Mouse (Mus musculus) retina, embryonic 14.5 days (tissue): ENCODE results near the gene Hoxd3.

Experiments
- DNase-seq: peaks from one replicate; pipeline ENCODE4 v3.0.0-alpha.2; 2015; ENCODE audit warnings: low spot score

Gene Hoxd3

DNA sequence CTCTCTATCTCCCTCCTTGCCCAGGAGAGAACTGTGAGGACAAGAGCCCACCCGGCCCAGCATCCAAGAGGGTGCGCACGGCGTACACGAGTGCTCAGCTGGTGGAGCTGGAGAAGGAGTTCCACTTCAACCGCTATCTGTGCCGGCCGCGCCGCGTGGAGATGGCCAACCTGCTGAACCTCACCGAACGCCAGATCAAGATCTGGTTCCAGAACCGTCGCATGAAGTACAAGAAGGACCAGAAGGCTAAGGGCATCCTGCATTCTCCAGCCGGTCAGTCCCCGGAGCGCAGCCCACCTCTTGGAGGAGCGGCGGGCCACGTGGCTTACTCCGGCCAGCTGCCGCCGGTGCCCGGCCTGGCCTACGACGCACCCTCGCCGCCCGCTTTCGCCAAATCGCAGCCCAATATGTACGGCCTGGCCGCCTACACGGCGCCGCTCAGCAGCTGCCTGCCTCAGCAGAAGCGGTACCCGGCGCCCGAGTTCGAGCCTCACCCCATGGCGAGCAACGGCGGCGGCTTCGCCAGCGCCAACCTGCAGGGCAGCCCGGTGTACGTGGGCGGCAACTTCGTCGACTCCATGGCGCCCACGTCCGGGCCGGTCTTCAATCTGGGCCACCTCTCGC, 34.7 kb downstream of the Hoxd3 start:
- DNase-seq: no peak

DNA sequence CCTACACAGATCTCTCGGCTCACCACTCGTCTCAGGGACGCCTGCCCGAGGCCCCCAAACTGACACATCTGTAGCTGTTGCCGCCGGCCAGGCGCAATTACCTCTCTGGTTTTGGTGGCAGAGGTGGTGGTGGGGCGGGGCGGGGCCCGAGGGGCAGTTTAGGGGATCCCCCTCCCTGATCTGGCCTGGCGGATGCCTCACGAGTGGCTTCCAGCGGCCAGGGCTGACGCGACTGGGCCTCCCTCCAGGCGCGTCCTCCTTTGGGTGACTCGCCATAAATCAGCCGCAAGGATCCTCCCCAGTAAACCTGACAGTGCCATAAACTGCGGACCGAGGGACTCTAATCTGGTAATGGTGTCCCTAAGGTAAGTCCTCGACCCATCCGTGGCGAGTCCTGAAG, 35.3 kb downstream of the Hoxd3 start:
- no peak for DNase-seq

DNA sequence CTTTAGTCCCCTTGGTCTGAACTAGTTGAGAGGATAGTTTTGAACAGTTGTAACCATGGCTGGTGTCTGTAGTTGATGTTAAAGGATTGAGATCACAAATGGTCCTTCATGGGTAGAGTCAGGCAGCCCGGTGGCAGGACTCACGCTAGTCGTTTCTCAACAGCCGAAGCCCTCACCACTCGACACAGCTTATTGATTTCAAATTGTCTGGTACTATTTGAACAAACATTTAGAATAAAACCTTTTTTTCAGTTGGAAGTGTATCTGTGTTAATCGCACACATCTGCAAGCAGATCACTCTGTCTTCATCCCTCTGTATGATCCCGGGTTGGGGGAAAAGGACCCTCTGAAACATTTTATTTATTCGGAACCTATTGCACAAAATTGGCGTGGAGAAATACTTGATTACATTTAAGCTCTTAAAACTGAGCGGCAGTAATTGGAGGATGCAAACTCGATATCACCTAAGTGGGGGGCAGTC, 36.0 kb downstream of the Hoxd3 start:
- no peak for DNase-seq

DNA sequence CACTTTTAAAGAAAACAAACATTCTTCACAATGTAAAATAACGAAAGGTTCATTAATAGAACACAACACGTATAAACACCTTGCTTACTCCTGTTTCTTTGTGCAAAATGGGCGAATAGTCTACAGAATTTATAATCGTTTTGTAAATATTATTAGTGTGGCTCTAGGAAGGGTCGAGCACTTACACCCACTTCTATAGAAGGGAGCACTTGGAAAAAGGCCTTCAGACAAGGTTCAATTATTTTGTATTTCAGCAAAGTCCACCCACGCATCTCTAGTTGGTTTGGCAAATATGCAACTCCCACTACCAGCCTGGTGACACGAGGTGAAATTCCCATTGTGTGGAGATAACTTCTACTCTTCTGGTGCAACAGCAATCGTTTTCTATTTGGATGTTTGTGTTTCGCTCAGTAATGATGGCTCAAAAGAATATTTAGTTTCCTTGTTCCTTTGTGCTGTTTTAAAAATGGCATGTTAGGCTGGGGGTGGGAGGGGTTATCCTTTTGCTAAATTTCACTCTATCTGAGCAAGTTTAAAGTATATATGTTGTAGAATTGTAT, 36.8 kb downstream of the Hoxd3 start:
- no peak for DNase-seq

DNA sequence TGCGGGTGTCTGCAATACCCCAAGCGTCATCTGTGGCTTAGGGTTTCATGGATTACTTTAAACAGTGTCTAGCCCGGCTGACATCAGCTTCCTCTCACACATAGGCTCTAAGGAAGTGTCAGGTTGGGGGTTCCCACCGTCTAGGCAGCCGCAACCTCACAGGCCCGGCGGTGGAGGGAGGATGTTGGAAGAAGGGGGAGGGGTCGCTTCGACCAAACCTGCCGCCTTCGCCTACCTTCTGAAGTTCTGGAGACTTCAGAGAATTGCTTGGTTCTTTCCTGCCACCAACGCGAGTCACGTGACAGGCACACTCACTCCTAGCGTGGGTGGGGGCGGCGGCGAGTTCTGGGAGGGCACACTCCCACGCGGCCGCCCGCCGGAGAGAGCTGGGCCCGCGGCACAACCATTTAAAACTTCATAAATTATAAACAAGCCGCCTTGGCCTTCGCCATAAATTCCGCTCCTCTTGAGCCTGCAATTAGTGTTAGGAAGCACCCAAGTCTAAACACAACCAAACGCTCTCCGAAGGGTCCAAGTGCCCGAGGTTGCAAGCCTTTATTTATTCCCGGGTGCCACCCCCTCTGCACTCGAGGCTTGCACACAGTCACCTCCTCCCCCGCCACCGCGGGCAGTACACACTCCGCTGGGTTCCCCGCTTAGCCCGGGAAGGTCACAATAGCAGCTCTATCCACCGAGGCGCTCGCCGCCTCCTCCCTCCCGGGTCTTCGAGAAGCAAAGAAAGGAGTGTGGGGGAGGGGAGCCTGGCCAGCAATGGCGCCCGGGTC, 37.8 kb downstream of the Hoxd3 start:
- DNase-seq: peak; percentile 72

DNA sequence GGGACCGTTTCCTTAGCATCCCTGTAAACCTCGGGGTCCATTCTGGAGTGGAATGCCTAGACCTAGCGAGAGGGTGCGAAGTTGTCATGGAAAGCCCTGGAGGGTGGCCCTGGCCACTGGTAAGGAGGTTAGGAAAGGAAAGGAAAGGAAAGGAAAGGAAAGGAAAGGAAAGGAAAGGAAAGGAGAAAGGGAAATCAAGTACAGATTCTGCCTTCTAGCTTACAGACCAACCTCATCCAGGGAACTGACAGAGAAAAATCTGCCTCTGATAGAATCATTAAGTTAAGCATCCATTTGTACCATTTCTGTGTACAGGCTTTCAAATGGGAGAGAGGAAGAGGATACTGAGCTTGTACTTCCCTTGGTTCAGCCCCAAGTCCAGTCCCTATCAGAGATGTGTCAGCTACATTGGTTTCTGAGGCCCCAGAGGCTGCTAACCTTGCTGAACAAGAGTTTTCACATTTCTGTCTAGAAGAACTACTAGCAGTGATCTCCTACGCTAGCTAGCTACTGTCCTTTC, 39.1 kb downstream of the Hoxd3 start:
- no peak for DNase-seq

DNA sequence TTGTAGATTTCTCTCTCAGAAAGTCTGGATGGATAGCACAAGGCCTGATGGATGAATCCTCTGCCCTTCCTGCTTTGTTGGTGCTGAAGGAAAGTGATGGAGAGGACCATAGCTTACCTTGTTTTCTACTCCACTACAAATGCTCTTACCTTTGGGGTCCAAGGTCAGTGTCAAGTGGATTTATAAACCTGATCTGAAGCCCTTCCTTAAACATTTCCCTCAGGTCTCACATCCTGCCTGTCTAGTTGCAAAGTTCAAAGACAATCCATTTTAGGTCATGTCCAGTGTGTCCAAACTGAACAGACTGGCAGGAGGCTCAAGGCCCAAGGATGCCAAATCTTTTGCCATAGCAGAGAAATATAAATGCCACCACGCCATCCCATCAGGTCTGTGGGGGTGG, 40.1 kb downstream of the Hoxd3 start:
- DNase-seq: no peak

DNA sequence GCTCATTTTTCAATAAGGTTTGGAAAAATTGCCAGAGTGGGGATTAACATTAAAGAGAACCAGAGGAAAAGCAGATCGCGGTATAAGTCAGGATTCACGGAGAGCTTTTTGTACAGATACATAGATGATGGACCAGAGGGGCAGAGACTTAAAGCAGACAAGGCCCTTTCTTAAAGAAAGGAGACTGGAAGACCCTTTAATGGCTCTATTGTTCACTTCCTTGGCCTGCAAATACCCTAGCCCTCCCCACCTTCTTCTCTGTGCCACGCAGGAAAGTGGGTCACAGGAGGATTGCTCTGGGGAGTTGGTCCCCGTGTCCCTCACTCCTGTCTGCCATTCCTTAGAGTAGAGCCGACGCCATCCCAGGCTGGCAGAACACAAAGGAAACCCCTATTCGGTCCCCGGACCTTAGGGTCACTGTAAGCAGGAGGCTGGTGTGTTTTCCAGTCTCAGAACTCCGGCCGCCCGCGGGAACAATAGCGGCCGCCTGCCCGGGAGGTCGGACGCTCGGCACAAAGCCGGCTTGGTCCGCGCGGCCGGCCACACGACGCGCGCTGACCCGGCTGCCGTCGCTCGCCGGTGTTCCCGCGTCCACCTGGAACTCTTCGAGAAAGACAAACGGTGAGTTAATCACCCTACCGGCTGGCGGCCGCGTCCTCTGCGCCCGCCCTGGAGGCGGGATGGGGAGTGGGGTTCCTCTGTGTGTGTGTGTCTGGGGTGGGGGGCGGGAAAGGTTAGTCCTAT, 40.9 kb downstream of the Hoxd3 start:
- no peak for DNase-seq

DNA sequence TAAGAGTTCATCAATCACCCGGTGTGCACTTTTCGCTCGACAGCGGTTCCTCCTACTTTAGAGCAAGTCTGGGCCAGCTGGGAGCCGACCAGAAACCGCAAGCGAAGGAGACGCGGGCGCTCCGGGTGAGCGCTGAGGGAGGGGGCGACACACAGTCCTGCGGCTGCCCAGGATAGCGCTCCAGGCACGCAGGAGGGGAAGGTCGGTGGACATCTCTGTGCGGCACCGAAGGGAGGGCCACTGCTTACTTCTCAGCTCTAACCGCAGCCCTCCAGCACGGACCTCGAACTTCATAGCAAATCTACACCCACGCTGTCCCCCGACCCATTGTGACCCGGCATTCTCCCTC, 41.4 kb downstream of the Hoxd3 start:
- DNase-seq: no peak

DNA sequence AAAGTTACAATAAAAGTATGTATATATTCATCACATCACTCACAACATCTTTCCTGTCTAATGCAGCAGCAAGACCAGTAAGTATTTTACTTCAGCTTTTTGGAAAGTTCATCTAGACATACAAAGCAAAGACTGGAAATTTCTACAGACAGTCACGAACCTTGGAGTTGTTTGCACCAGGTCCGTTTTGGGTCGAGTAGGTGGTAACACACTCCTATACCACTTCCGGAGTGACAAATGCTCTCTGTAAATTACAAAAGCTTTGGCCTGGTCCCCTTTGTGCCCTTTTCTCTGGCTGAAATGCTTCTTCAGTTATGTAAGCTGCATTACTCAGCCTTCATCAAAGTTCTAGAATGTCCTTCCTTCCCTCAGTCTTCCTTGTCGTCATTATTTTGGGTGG, 42.0 kb downstream of the Hoxd3 start:
- no peak for DNase-seq

DNA sequence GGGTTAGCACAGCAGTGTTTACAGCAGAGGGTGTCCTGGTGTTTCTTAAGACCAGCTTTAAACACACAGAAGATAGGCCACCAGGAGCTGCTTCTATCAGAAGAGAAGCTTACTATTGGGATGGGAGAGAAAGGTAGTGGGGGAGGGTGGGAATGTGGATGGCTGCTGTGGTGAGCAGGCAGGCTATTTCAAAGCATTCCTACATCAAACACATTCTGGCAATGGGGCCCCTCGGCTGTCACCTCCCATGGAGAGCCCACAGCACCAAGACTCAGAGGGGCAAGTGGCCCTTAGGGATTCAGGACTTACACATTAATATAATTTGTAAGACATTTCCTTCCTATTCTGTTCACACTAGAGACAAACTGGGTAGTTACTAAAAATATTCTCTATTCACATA, 48.4 kb downstream of the Hoxd3 start:
- no peak for DNase-seq

DNA sequence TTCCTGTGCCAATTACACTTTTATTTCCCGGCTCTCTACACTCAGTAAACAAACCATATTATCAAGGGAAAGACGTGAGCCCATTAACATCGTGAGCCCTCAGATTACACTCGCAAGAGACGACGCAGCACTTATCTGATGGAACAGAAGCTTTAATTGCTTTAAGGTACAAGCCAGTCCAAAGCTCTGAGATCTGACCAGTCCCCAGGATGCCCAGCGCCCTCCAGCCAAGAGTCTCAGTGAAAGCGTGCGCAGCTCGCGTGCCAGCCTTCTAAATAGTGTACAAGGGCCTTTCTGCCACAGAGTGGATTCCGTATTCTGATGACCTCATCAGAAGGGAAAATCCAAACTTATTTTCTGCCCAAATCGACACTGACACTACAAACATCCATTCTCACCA, 50.2 kb downstream of the Hoxd3 start:
- DNase-seq: no peak

DNA sequence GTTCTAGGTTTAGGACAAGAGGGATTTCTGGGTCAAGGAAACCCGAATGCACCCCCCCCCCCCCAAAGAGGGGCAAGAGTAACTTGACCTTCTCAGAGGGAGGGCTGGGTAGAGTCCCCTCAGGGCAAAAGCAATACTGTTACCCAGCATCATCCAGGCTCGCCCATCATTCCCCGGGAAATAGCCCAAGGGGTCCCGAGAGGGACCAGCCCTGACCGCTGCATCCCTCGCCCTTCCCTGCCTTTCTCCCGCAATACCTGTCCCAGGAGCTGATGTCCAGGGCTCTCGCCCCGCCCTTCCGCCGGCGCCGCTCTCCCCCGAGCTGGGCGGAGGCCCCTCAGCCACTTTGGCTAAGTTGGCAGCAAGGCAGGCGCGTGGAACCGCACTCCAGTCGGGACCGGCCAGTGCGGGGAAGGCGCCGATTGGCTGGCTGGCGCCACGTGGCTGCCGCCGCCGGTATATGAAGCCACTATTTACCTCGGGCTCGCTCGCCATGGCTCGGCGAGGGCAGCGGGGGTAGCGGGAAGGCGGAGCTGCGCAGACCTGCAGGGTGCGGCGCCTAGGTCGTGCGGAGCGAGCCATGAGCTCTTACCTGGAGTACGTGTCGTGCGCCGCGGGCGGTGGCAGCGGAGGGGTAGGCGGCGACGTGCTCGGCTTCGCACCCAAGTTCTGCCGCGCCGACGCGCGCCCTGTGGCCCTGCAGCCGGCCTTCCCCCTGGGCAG, 51.0 kb downstream of the Hoxd3 start, which contains the start of gene Hoxd1:
Gene Hoxd1 (plus strand): TSS at position 459 of the 723 bp plus-strand sequence.
- peak; percentile 69 for DNase-seq

DNA sequence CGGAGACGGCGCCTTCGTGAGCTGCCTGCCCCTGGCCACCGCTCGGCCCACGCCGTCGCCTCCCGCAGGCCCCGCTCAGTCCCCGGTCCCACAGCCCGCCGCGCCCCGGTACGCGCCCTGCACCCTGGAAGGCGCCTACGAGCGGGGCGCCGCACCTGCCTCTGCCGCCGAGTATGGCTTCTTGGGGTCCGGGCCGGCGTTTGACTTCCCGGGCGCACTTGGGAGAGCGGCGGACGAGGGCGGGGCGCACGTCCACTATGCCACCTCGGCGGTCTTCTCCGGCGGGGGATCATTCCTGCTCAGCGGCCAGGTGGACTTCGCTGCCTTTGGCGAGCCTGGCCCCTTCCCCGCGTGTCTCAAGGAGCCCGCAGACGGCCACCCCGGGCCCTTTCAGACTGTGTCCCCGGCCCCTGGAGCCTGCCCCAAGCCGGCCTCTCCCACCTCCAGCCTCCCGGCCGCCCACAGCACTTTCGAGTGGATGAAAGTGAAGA, 51.6 kb downstream of the Hoxd3 start:
- DNase-seq: no peak

DNA sequence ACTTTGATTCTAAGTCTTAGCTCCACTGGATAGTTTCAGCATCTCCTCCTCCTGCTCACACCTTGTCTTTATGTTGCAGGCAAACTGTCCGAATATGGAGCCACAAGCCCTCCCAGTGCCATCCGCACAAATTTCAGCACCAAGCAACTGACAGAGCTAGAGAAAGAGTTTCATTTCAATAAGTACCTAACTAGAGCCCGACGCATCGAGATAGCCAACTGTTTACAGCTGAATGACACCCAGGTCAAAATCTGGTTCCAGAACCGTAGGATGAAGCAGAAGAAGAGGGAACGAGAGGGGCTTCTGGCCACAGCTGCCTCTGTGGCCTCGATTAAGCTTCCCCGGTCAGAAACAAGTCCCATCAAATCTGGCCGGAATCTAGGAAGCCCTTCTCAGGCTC, 52.2 kb downstream of the Hoxd3 start:
- no peak for DNase-seq

DNA sequence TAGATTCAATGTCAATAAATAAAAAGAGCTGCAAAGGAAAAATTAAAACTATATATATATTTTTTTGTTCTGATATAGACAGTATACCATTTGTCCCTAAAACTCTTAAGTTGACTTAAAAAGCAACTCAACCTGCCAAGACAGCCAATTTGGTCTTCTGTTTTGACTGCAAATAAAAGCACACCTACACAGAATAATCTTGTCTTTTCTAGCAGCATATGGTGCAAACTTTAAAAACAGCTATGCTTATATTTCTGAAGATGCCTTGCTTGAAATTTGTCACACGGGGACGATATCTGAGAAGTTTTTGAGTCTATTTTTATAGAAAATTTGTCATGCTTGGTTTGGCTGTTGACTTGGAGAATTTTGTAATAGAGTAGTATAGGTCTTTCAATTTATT, 62.6 kb downstream of the Hoxd3 start:
- DNase-seq: no peak

DNA sequence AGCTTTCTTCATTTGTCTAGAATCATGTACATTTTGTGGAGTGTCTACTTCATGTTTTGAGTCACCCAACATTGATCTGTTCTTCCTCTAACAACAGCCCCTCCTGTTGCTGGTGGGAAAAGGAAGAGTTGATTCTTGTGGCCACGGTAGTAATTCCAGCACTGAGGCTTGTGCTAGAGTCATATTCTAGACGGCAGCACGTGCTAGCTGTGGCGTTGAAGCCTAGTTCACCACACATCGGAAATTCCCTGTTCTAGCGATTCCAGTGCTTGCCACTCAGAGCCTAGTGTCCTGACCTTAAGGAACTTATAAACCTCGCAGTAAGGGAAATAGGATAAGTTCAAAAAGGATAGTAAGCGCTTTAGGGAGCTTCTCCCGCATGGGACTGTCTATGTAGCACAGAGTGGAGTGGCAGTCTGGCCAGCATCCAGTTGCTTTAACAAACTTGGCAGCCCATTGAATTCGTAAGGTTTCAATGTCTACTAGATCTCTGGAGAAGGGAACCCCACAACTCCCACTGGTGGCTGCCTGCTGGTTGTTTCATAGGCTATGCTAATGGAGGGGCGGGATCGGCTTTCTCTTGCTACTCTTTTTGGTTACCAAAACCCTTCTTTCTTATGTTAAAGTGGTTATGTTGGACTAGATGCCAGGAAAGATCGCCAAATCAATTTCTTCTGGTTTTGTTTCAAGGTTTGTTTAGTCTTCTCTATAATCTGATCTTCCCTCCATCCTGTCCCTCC, 66.0 kb downstream of the Hoxd3 start:
- DNase-seq: no peak

DNA sequence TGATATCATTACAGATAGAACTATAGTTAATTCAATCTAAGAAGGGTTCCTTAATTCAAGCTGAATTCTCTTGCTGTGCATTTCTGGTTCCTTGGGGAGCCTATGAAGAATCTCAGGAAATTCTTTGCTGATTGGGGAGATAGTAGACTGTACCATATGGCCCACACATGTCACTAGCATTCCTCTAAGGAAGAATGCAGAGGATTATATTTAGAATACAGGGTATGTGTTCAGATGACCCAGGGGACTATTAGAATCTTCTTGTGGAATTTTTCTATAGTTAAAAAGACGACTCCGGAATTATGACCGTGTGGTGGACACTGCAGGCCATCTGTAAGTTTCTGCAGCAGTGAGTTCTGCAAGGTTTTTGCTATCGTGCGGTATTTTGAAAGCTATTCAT, 69.7 kb downstream of the Hoxd3 start:
- no peak for DNase-seq

DNA sequence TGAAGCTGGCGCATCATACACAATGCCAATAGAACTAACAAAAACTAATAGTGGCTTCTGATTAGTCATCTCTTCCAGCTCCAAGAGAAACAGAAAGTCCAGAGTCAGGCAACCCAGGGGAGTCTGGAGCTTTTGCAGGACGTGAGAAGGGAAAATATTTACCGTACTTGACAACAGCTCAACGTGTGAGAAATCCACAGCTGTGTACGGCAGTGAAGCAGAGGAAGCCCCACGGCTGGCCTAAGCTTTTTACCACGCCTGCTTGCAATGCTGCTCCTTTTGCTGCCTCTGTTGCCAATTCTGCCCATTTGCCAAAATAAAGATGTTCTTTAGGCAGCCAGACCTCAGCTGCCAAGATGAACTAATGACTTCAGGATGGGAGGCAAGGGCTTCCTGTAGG, 83.8 kb downstream of the Hoxd3 start:
- DNase-seq: no peak
